Mouse (Mus musculus): ENCODE data around the gene Ydjc.

- TF ChIP-seq MYC (IDR thresholded peaks at IDR 0.05; ENCODE audit: low read depth, low read length) (no peak), CHD2 (IDR thresholded peaks at IDR 0.05; ENCODE audit: low read length) (no peak), EP300 (IDR thresholded peaks at IDR 0.05; ENCODE audit: low read length) (no peak), CTCF (conservative IDR thresholded peaks at IDR 0.05 in 1 of 2, IDR thresholded peaks at IDR 0.05 in 1 of 2; ENCODE audit: low read depth in 2 of 2, low read length in 2 of 2) (no peak), POLR2A (IDR thresholded peaks at IDR 0.05; ENCODE audit: low read depth, low read length) (no peak), ETS1 (conservative IDR thresholded peaks at IDR 0.05; ENCODE audit: low read depth, low read length) (no peak), ZNF384 (IDR thresholded peaks at IDR 0.05; ENCODE audit: low read depth, low read length) (no peak), MAZ (IDR thresholded peaks at IDR 0.05; ENCODE audit: low read depth, low read length) (no peak), SIN3A (IDR thresholded peaks at IDR 0.05; ENCODE audit: low read length) (no peak)
These were observed 22.8 kb downstream of the Ydjc start for GRCm38 (mm10) chr16:17167179-17167578.

Measured in CH12.LX (cell line).